Mouse (Mus musculus): ENCODE measurements around the gene Arpp21.

- TF ChIP-seq CTCF (IDR thresholded peaks at IDR 0.05; ENCODE audit: control insufficient read depth, insufficient read depth, low read length) (no peak), POLR2A (IDR thresholded peaks at IDR 0.05; ENCODE audit: borderline replicate concordance, control insufficient read depth, low read depth, low read length) (no peak)
These were observed 18.0 kb upstream of the Arpp21 start for GRCm38 (mm10) chr9:112253730-112254129.
